Mouse (Mus musculus) fat pad, adult 2 months (tissue): ENCODE results near the gene Msx3.

ENCODE experiments used
- DNase-seq: peaks from one replicate; pipeline ENCODE4 v3.0.0-alpha.2; 2011; ENCODE audit warnings: low read depth, low spot score; ENCODE audit errors: extremely low read depth

Gene Msx3

DNA sequence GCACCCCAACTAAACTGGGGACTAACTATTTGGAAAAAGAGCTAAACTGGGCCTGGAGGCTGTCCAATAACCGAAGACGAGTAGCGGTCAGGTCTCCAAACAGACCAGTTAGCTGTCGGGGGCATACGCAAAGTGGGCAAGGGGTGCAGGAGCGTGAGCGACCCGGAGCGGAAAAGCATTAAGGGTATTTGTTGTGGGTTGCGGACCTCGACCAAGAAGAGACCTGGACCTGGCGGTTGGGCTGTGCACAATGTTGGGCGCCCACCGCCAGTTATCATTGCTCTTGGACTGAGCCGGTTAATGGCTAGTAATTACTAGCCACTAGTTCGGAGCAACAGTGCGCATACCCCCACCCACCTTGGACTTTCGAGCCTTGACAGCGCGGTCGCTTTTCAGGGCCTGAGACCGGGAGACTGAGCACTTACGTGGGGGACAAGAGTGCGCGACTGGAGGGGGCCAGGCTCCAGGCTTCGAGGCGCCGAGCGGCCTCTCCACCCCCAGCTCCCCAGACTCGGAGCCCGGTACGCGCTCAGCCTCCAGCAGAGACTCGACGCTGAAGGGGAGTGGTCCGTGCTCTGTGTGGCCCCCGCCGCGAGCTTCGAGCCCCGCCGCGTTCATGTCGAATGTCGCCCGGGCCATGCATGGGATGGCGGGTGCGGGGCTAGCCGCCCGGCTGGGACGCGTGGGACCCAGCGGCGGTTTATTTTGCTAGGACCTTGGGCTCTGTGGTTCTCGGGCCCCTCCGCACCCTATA lies at the start of gene Msx3:
Msx3 (minus strand) TSS at position 729 of the 754 bp plus-strand sequence.
- DNase-seq, result no peak

DNA sequence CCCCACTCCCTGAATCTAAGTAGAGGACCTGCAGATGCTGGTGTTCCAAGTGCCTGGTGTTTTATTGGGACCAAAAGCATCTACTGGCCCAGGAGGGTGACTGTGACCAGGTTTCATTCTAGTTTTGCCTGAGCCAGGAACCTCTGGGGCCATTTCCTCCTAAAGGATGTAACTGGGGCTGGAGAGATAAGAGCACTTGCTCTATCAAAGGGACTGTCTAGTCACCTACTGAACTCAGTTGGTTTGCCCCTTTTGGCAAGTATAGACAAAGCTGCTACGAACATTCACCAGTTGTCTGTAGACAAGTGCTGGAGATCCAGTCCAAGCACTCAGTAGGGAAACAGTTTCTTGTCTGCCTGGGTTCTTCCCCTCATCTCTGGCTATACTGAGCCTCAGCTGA lies 49.6 kb upstream of the Msx3 start:
- no peak for DNase-seq

GRCm38 (mm10) chr7:140096055-140096454 lies 47.2 kb upstream of the Msx3 start:
- DNase-seq, result no peak

- DNase-seq, result no peak
Observed at GRCm38 (mm10) chr7:140095556-140095955, 46.7 kb upstream of the Msx3 start.

DNA sequence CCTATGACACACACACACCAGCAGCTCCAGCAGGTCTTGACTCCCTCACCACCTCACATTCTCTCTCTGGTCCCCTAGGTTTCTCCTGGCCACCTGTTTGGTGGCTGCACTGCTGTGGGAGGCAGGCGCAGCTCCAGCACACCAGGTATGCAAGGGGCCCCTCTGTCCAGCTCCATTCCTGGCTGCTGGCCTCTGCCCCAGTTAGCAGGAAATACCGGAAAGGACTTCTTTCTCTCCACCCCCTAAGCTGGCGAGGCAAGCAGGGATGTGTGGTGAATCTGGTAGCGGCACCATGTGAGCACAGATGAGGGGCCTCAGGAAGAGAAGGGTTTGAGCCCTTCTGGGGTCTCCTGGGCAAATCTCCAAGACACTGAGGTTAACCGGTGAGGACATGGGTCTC lies 46.1 kb upstream of the Msx3 start:
- no peak for DNase-seq

DNA sequence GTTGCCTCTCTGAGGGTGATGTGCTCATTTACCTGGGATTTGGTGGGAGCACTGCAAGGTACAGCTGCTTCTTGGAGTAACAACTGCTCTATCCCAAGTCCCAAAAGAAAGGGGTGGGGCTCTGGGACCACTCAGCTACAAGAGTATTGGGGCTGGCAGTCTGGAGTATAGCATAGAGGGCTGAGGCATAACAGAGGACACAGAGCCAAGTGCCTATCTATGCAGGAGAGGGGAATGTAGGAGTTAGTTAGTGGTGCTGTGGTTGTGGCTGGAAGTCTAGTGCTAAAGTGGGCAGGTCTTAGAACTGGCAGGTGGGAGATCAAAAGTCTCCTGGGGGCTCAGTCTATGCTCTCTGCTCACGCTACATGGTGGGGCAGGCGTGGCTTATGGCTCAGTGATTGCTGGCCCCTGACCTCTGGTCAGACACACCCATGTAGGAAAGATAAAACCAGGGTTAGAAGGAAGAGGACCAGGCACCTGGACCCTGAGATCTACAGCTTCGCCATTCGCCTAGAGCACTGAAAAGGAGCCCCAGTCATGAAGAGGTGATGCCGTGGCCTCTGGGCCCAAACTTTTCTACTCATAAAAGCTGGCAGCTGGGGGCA lies 44.1 kb upstream of the Msx3 start, which contains the start of gene Prap1:
Prap1 (plus strand) TSS at position 472 of the 605 bp plus-strand sequence.
- no peak for DNase-seq

GRCm38 (mm10) chr7:140090601-140091000 lies 41.7 kb upstream of the Msx3 start:
- DNase-seq, result peak; percentile 77

- no peak for DNase-seq
Observed at GRCm38 (mm10) chr7:140082242-140082678, 33.4 kb upstream of the Msx3 start, which contains the start of gene Caly. Caly (minus strand) TSS chr7:140082548.

DNA sequence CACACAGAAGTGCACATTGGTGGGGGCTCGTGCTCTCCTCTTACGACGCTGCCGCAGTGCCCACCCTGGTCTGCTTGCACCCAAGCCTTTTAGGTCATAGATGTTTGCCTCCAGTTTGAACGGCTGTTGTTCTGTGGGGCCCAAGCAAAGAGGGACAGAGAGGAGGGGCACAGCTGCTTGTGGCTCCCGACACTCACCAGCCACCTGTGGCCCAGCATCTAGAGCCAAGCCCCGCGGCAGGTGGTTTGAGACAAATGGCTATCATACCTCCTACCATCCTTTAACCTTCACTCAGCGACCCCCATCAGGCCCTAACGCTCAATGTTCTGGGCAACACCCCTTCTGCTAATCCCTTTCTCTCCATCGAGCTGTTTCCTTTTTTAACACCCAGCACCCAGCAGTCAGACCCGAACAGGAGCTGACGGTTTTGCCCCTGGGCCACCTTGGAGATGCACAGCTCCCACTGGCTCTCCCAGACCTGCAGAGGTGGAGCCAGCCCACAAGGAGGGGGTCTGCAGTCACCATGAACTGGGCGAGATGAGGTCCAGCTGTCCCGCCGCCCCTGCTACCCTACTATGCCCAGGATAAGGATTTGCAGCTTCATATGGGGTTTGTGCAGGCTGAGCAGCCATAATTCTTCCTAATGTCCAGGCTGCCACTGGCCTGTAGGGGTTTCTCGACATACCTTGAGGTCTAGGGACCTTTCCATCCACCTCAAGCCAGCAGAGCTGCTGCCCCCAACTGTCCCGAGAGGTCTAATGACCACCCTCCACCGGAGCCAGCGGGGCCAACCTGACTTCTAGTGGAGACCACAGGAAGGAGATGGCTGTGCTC lies 32.7 kb upstream of the Msx3 start:
- no peak for DNase-seq

DNA sequence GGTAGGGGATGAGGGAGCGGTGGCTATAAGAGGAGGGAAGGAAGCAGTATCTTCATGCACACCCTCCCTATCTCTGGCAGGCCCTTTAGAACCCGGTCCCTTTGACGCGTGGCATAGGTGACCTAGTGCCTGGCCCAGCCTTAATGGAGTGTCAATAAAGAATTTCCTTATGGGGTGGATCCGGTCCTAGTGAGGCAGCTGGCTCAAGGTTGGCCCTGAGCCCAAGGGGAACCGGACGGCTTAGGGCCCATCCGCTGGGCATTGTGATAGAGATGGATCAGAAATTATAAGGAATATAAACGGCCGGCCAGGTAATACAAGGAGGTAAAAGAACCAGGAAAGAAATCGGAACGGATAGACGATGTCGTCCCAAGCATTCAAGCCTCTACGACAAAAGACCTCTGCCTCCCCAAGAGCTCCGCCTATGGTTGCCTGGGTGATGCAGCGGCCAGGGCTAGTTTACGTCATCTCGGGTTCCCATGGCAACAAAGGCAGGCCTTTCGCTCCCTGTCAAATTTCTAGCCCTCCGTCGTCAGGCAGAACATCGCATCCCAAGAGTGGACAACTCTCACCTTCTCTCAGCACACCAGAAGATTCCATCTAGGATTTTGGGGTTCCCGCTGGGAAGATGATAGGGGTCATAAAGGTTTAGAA lies 31.7 kb upstream of the Msx3 start:
- DNase-seq, result no peak

DNA sequence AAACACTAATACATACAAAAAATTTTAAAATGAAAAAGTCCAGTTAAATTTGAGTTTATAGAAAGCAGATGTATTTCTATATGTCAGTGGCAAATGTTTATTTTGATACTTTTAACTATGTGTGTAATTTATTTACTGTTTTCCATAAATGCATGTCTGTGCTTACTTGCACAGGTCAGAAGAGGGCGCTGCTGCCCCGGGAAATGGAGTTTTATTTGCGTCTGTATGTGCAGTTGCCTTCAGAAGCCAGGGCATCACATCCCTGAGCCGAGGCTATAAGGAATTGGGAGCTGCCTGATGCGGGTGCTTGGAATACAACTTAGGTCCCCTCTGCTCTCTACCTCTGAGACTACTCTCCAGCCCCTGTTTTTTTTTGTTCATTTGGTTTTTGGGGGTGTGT lies 29.8 kb upstream of the Msx3 start:
- no peak for DNase-seq

- DNase-seq, result no peak
Observed at GRCm38 (mm10) chr7:140077698-140078097, 28.8 kb upstream of the Msx3 start.

- no peak for DNase-seq
Observed at GRCm38 (mm10) chr7:140070042-140070711, 21.3 kb upstream of the Msx3 start.

DNA sequence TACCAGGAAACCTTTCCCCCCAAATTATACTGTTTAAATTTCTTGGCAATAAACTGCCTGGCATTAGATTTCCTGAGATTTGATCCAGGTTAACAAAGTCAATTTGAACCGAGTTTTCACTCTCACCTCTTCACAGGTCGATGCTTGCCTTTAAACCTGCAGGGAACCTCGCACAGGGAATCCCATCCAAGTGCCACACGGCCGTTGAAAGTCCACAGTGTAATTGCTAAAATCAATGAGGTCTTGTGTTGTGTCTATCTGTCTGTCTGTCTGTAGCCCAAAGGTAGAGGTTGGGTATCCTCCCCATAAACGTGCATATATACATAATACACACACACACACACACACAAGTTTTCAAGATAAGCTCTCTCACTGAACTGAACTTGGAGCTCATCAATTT lies 18.5 kb upstream of the Msx3 start:
- DNase-seq, result no peak

DNA sequence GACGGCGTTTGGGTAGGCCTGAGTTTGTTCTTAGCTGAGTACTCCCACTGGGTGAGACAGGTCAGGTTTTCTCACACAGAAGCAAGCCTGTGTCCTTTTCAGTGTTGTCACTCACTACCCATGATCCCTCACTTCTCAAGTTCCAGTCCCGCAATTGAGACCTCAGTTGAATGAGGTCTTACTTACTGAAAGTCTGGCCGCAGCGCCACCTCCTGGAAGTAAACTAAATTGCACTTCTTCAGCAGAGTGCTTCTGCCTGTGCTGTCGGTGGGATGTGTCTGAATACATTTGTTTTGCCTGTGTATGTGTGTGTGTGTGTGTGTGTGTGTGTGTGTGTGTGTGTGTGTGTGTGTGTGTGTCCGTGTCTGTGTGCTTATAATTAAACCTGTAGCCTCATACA lies 14.2 kb upstream of the Msx3 start:
- no peak for DNase-seq

GRCm38 (mm10) chr7:140062307-140062706 lies 13.4 kb upstream of the Msx3 start:
- DNase-seq, result no peak

- DNase-seq, result no peak
Observed at GRCm38 (mm10) chr7:140061832-140062130, 12.9 kb upstream of the Msx3 start.

GRCm38 (mm10) chr7:140060936-140061831 lies 12.3 kb upstream of the Msx3 start:
- no peak for DNase-seq

DNA sequence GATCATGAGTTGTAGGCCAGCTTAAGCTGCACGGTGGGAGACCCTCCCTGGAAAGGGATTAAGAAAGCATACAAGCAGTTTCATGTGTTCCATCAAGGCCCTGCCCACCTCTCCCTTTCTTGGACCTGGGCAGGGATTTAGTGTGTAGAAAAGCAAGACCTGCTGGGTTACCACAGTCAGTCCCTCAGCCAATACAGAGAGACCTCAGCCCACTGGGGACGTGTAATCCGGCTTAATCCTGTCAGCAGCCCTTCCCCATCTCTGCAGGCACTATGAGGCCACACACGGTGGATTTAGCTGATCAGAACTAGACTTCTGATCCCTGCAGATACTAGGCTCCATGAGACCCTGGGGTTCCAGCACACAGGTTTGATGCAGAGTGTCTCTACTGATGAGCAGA lies 10.7 kb upstream of the Msx3 start:
- DNase-seq, result no peak

DNA sequence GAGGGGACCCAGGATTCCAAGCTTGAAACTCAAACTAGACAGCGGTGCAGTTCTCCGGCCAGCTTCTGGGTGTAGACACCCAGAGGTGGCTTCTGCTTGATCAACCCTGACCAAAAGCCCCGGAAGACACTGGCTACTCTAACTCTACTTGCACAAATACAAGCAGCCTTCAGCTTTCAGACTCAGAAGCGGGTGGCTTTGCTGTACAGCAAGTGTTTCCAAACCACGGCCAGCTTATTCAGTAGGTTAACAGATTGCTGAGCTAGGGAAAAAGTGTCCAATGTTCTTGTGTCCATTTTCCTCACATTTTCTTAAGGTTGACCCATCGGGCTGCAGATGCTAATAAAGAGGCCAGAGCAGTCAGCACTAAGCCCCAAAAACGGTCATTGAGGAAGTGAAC lies 9.6 kb upstream of the Msx3 start:
- no peak for DNase-seq
